Mouse (Mus musculus) ES-E14 (cell line): ENCODE measurements around the gene Klb. TPM values are rescaled to one million over a fixed set of nuclear protein-coding genes. Genes with fewer than 3 reads are reported as not detected.

Experiments
- DNase-seq: peaks from one replicate; pipeline ENCODE4 v3.0.0-alpha.2; 2013; ENCODE audit warnings: low read depth, low spot score
- H3K27ac ChIP-seq: 2 replicates; pipeline ENCODE4 v1.5.1; 2012; ENCODE audit warnings: low read depth, mild to moderate bottlenecking, low read length, moderate library complexity, mixed read lengths; ENCODE audit not compliant: poor library complexity, insufficient read depth, severe bottlenecking
- H3K36me3 ChIP-seq: 2 replicates; pipeline ENCODE4 v1.6.1; 2012; ENCODE audit warnings: mild to moderate bottlenecking, low read length, moderate library complexity, mixed read lengths; ENCODE audit not compliant: control insufficient read depth, poor library complexity, insufficient read depth, severe bottlenecking
- H3K4me1 ChIP-seq, 2 experiments: fragments of 150-350 bp in 1 of 2; sonication (generic) in 1 of 2; 2 replicates each; pipeline ENCODE4 v1.6.1; 2012; ENCODE audit warnings: low read length in 2 of 2, mild to moderate bottlenecking in 1 of 2, mixed read lengths in 1 of 2; ENCODE audit not compliant: control insufficient read depth in 2 of 2, insufficient read depth in 2 of 2, poor library complexity in 1 of 2
- H3K4me3 ChIP-seq, 2 experiments: fragments of 150-350 bp in 1 of 2; sonication (generic) in 1 of 2; 2 replicates each; pipeline ENCODE4 v1.5.1; 2012; ENCODE audit warnings: low read length in 2 of 2, low read depth in 1 of 2, mild to moderate bottlenecking in 1 of 2, mixed read lengths in 1 of 2; ENCODE audit not compliant: insufficient read depth in 1 of 2, poor library complexity in 1 of 2, severe bottlenecking in 1 of 2
- H3K9ac ChIP-seq: 2 replicates; pipeline ENCODE4 v1.6.1; 2012; ENCODE audit warnings: low read depth, mild to moderate bottlenecking, low read length, mixed read lengths; ENCODE audit not compliant: poor library complexity, insufficient read depth, severe bottlenecking
- H3K9me3 ChIP-seq: fragments of 150-350 bp; sonication (generic); 2 replicates; pipeline ENCODE4 v1.6.1; 2012; ENCODE audit warnings: low read depth, mild to moderate bottlenecking, low read length; ENCODE audit not compliant: control insufficient read depth, insufficient read depth
- CHD2 ChIP-seq: IDR thresholded peaks from 2 replicates; pipeline ENCODE4 v1.6.1; 2014; ENCODE audit warnings: mild to moderate bottlenecking, low read depth, low read length, inconsistent platforms
- HCFC1 ChIP-seq: IDR thresholded peaks from 2 replicates; pipeline ENCODE4 v1.6.1; 2012; ENCODE audit warnings: low read length, inconsistent platforms, borderline replicate concordance; ENCODE audit not compliant: insufficient read depth
- MAFK ChIP-seq: IDR thresholded peaks from 2 replicates; pipeline ENCODE4 v1.6.1; 2014; ENCODE audit warnings: mild to moderate bottlenecking, low read depth, low read length, inconsistent platforms; ENCODE audit not compliant: insufficient read depth
- ZC3H11A ChIP-seq: IDR thresholded peaks from 2 replicates; pipeline ENCODE4 v1.6.1; 2012; ENCODE audit warnings: low read depth, mild to moderate bottlenecking, inconsistent platforms, low read length, borderline replicate concordance
- ZNF384 ChIP-seq: IDR thresholded peaks from 2 replicates; pipeline ENCODE4 v1.6.1; 2012; ENCODE audit warnings: low read depth, low read length, inconsistent platforms
- in situ Hi-C, 2 experiments: fragments of 600-800 bp; cut with MboI; formaldehyde crosslinking; loops; one replicate each; pipeline ENCODE4 v1.15.1; 2025; ENCODE audit warnings: low sequenced_read_pairs in 2 of 2, inconsistent platforms in 1 of 2; ENCODE audit not compliant: unreplicated experiment in 2 of 2
- total RNA-seq: library from RNA; depleted of rRNA; stranded (reverse); fragments of 300-350 nt; gene quantifications from 2 replicates; pipeline ENCODE4 v1.2.3, GENCODE M21; 2012

Gene Klb
- total RNA-seq, 1 experiment, result 3.6 TPM

GRCm38 (mm10) chr5:65308866-65309265 is 39.2 kb upstream of the Klb start:
- Histone ChIP-seq H3K36me3 (peaks cover 16% of the 10 kb centered on the region), H3K4me1 (no peaks in the 10 kb centered on the region), H3K9ac (no peak overlapping the region), H3K9me3 (no peaks in the 10 kb centered on the region), H3K27ac (no peak overlapping the region), H3K4me3 (no peak overlapping the region)
- no peak for DNase-seq
- in situ Hi-C loops, result no loop called here
- TF ChIP-seq MAFK, result no peak
- TF ChIP-seq HCFC1, result no peak
- no peak for TF ChIP-seq ZC3H11A
- no peak for TF ChIP-seq ZNF384
- TF ChIP-seq CHD2, result no peak

- no peak for DNase-seq
- peaks cover 11% of the 10 kb centered on the region for H3K36me3 ChIP-seq
Measured at GRCm38 (mm10) chr5:65319176-65319575, 28.9 kb upstream of the Klb start.

GRCm38 (mm10) chr5:65322165-65322564 is 25.9 kb upstream of the Klb start:
- H3K4me3 ChIP-seq, result no peak overlapping the region
- TF ChIP-seq MAFK (no peak), HCFC1 (no peak)
- H3K27ac ChIP-seq, result no peak overlapping the region
- H3K36me3 ChIP-seq, result peaks cover 9% of the 10 kb centered on the region
- H3K4me1 ChIP-seq, result peaks cover 3 to 7% of the 10 kb centered on the region in 2 experiments; a peak in 1 of 4 replicates
- DNase-seq, result no peak
- in situ Hi-C loops, result no loop called here
- H3K9ac ChIP-seq, result no peak overlapping the region
- H3K9me3 ChIP-seq, result no peaks in the 10 kb centered on the region

More at GRCm38 (mm10) chr5:65319176-65319575, 28.9 kb upstream of the Klb start:
- in situ Hi-C loops, result no loop called here
- Histone ChIP-seq H3K9ac (no peak overlapping the region), H3K4me1 (peaks cover 3 to 7% of the 10 kb centered on the region in 2 experiments; a peak in 1 of 4 replicates), H3K4me3 (no peak overlapping the region), H3K9me3 (no peaks in the 10 kb centered on the region), H3K27ac (no peak overlapping the region)
- TF ChIP-seq CHD2, result no peak
- no peak for TF ChIP-seq ZNF384
- TF ChIP-seq HCFC1, result no peak
- no peak for TF ChIP-seq MAFK
- no peak for TF ChIP-seq ZC3H11A

GRCm38 (mm10) chr5:65324271-65324670 is 23.8 kb upstream of the Klb start:
- Histone ChIP-seq H3K27ac (no peak overlapping the region), H3K36me3 (peaks cover 3% of the 10 kb centered on the region; the same call in 1 of the 2 replicates), H3K9ac (no peak overlapping the region), H3K9me3 (no peaks in the 10 kb centered on the region), H3K4me1 (peaks cover 3 to 9% of the 10 kb centered on the region in 2 experiments; a peak in 1 of 4 replicates), H3K4me3 (no peak overlapping the region)
- in situ Hi-C loops, result no loop called here
- TF ChIP-seq ZNF384 (no peak), ZC3H11A (no peak), CHD2 (no peak), HCFC1 (no peak), MAFK (no peak)
- no peak for DNase-seq

GRCm38 (mm10) chr5:65324758-65325355 is 23.3 kb upstream of the Klb start:
- TF ChIP-seq CHD2, result no peak
- TF ChIP-seq ZC3H11A, result no peak
- in situ Hi-C loops, result no loop called here
- Histone ChIP-seq H3K27ac (no peak overlapping the region), H3K4me1 (peaks cover 3 to 9% of the 10 kb centered on the region in 2 experiments; a peak in 1 of 4 replicates), H3K4me3 (no peak overlapping the region), H3K36me3 (peaks cover 3% of the 10 kb centered on the region; the same call in 1 of the 2 replicates), H3K9me3 (no peaks in the 10 kb centered on the region), H3K9ac (no peak overlapping the region)
- DNase-seq, result no peak
